Mouse (Mus musculus) embryonic facial prominence, embryonic 13.5 days (tissue): Measurements from ENCODE around the gene Gpam. TPM values are rescaled to one million over a fixed set of nuclear protein-coding genes. Genes with fewer than 3 reads are reported as not detected.

Experiments used
- ATAC-seq: fragments of 200-750 bp; cut with Nextera tagmentation; 2 replicates; pipeline ENCODE4 v1.8.0; 2017; ENCODE audit warnings: low read depth; ENCODE audit not compliant: insufficient number of reproducible peaks, insufficient read depth, low FRiP score, low TSS enrichment
- H3K27ac ChIP-seq: fragments of 300-500 bp; sonication (generic); 2 replicates; pipeline ENCODE4 v1.5.1; 2015; ENCODE audit warnings: moderate library complexity, mild to moderate bottlenecking, inconsistent platforms
- H3K27me3 ChIP-seq: fragments of 300-500 bp; sonication (generic); 2 replicates; pipeline ENCODE4 v1.6.1; 2015; ENCODE audit warnings: mild to moderate bottlenecking, inconsistent platforms
- H3K36me3 ChIP-seq: fragments of 300-500 bp; sonication (generic); 2 replicates; pipeline ENCODE4 v1.6.1; 2015; ENCODE audit warnings: mild to moderate bottlenecking, inconsistent platforms
- H3K4me1 ChIP-seq: fragments of 300-500 bp; sonication (generic); 2 replicates; pipeline ENCODE4 v1.6.1; 2015; ENCODE audit warnings: inconsistent platforms
- H3K4me2 ChIP-seq: fragments of 300-500 bp; sonication (generic); 2 replicates; pipeline ENCODE4 v1.6.1; 2015; ENCODE audit warnings: moderate library complexity, mild to moderate bottlenecking, inconsistent platforms
- H3K4me3 ChIP-seq: fragments of 300-500 bp; sonication (generic); 2 replicates; pipeline ENCODE4 v1.5.1; 2015; ENCODE audit warnings: mild to moderate bottlenecking, inconsistent platforms
- H3K9ac ChIP-seq: fragments of 300-500 bp; sonication (generic); 2 replicates; pipeline ENCODE4 v1.6.1; 2015; ENCODE audit warnings: mild to moderate bottlenecking, inconsistent platforms
- H3K9me3 ChIP-seq: fragments of 300-500 bp; sonication (generic); 2 replicates; pipeline ENCODE4 v1.6.1; 2016; ENCODE audit warnings: inconsistent platforms
- WGBS: fragments of 180-500 bp; shearing (Covaris S2); methylation state at CpG from one replicate; pipeline ENCODE4 v1.1.7; 2015; ENCODE audit warnings: mixed read lengths; 5-methylcytosine and 5-hydroxymethylcytosine counted together
- polyA plus RNA-seq: library from polyadenylated mRNA; unstranded; fragments of >200 nt; fragmentation: Nextera tagmentation; extraction: Ambion mirVana; gene quantifications from 2 replicates; pipeline ENCODE4 v1.2.1, GENCODE M21; 2015

Gpam gene
- polyA plus RNA-seq, 1 experiment from 2014 or later = 14.0 TPM

DNA sequence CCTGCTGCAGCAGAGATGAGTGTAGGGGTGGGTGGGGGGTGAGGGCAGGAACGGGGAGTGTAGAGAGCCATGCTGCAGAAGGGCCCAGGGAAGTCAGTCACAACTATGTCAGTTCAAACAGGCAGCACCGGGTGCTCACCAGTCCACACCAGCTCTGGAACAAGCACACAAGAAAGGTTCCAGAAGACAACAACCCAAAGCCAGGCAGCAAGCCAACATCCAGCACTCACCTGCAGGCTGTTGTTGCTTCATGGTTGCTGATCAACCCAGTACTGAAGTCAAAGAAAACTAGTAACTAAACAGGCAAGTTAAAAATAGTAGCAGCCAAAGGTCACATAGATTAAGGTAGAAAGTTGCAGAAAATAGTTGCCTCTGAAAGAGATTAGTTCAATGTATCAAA lies 7.5 kb downstream of the Gpam start:
- no peak for ATAC-seq
- Histone ChIP-seq H3K27ac (no peak overlapping the region), H3K4me3 (no peak overlapping the region), H3K4me1 (peaks cover 10% of the 10 kb centered on the region), H3K9me3 (no peaks in the 10 kb centered on the region), H3K36me3 (no peaks in the 10 kb centered on the region), H3K9ac (no peak overlapping the region), H3K27me3 (no peaks in the 10 kb centered on the region), H3K4me2 (no peak overlapping the region)
- WGBS = 60% methylated on average over 2 of the region's 2 CpGs

DNA sequence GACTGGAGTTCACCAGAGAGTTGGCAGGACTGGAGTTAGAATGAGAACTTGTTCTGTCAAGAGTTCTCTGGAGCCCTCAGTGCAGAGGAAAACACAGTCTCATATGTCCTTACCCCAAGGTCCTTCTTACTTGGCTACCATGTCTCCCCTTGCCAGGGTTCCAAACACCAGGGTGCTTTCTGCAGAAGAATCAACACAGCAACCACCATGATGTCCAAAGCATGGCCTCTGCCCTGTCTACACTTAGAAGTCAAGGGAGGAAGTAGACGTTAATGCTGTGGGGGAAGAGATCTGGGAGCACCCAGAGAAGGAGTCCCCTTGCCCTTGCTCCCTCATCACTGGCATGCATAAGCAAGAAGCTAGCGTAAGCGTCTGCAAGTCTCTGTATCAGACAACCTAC lies 9.0 kb downstream of the Gpam start:
- no peak for ATAC-seq
- no peaks in the 10 kb centered on the region for H3K9me3 ChIP-seq
- H3K36me3 ChIP-seq = no peaks in the 10 kb centered on the region
- no peak overlapping the region for H3K4me3 ChIP-seq
- WGBS = 81% methylated on average over 3 of the region's 3 CpGs
- H3K27me3 ChIP-seq = no peaks in the 10 kb centered on the region
- H3K27ac ChIP-seq = no peak overlapping the region
- peaks cover 13% of the 10 kb centered on the region for H3K4me1 ChIP-seq
- no peak overlapping the region for H3K4me2 ChIP-seq
- H3K9ac ChIP-seq = no peak overlapping the region

DNA sequence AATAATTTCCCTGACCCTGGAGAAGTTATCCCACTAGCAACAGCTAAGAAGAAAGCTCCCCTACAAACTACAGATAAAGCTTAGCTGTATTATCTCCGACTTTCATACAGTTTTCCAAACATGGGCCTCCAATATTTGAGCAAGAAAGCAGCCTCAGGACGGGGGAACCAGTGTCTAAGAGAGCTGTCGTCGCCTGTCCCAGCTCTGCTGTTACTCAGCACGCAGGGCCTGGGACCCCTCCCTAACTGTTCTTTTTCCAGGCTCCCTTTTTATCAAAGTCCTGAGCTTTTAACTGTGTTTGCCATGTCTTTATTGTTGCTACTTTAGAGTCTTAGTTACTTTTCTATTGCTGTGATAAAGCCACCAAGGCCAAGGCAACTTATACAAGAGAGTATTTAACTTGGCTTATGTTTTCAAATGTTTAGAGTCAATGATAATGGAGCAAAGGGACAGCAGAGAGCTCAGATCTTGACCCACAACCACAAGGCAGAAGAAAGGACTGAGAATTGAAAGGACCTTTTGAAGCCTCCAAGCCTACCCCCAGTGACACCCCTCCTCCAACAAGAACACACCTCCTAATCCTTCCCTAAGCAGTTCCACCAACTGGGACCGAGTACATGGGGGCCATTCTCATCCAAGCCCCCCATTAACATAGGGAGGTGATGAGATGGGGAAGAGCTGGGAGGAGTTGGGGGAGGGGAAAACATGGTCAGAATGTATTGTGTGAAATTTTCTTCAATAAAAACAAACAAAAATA lies 9.8 kb downstream of the Gpam start:
- Histone ChIP-seq H3K27me3 (no peaks in the 10 kb centered on the region), H3K4me1 (peaks cover 8% of the 10 kb centered on the region; the same call in 1 of the 2 replicates), H3K4me2 (no peak overlapping the region), H3K9me3 (no peaks in the 10 kb centered on the region), H3K9ac (no peak overlapping the region), H3K36me3 (no peaks in the 10 kb centered on the region), H3K4me3 (no peak overlapping the region), H3K27ac (no peak overlapping the region)
- ATAC-seq = no peak
- WGBS = 69% methylated on average over 6 of the region's 6 CpGs

DNA sequence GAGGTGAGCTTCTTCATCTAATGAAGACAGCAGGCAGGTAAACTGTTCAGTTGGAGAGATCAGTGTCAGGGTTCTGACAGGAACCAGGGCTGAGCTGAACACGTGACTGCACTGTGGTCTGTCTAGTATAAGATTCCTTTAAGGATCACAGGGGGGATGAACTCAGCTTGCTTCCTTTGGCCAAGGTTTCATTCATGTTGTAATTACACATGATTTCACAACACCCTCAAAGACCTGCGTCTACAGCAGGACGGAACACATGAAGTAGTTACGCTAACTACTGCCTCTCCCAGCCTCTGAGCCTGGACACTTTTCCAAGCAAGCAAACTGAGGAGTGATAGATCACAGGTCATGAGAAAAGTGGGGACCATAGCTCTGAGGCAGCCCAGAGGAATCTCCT lies 11.5 kb downstream of the Gpam start:
- H3K9me3 ChIP-seq = no peaks in the 10 kb centered on the region
- no peaks in the 10 kb centered on the region for H3K36me3 ChIP-seq
- ATAC-seq = no peak
- no peaks in the 10 kb centered on the region for H3K27me3 ChIP-seq
- no peak overlapping the region for H3K4me3 ChIP-seq
- H3K4me1 ChIP-seq = peaks cover 8% of the 10 kb centered on the region; the same call in 1 of the 2 replicates
- H3K9ac ChIP-seq = no peak overlapping the region
- H3K27ac ChIP-seq = no peak overlapping the region
- WGBS = 86% methylated on average over 4 of the region's 4 CpGs
- no peak overlapping the region for H3K4me2 ChIP-seq

DNA sequence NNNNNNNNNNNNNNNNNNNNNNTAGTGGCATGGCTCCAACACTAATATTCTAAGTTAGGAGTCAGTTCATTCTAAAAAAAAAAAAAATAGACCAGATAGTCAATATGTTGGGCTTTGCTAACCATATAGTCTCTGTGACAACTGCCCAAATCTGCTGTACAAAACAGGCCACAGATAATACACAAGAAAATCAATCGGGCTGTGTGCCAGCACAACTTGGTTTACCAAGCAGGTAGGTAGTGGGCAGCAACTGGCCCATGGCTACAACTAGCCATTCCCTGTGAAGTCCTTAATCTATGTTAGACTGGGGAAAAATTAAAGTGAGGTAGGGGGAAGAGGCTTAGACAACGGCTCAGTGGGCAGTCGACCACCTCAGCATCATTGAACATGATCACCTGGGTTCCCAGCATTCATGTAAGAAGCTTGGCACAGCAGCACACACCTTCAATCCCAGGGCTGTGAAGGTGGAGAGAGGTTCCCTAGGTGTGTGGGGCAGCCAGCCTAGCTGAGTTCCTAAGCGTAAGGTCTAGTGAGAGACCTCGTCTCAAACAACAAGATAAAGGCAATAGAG lies 12.1 kb downstream of the Gpam start:
- Histone ChIP-seq H3K9ac (no peak overlapping the region), H3K27me3 (no peaks in the 10 kb centered on the region), H3K4me3 (no peak overlapping the region), H3K4me1 (peaks cover 8% of the 10 kb centered on the region; the same call in 1 of the 2 replicates), H3K27ac (no peak overlapping the region), H3K4me2 (no peak overlapping the region), H3K36me3 (no peaks in the 10 kb centered on the region), H3K9me3 (no peaks in the 10 kb centered on the region)
- no peak for ATAC-seq
- 88% methylated on average over 5 of the region's 5 CpGs for WGBS

DNA sequence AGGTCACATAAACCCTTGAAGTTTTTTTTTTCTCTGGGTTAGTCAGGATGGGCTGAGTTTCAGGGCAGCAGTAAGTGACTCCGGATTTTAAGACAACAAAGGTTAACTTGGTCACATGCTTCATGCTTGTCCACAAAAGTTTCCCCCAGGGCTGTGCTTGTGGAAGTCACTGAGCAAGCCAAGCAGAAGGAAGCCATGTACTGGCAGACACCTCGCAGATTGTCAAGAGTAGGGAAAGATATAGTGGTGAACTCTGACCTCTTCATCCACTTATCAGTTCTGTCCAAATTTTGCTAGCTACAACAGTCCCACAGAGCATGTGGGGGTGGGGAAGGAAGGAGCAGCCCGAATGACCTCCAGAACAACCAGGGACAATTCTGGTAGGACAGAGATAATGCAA lies 19.1 kb downstream of the Gpam start:
- Histone ChIP-seq H3K4me3 (no peak overlapping the region), H3K9me3 (no peaks in the 10 kb centered on the region), H3K36me3 (no peaks in the 10 kb centered on the region), H3K27ac (no peak overlapping the region), H3K9ac (no peak overlapping the region), H3K4me2 (no peak overlapping the region), H3K4me1 (no peaks in the 10 kb centered on the region), H3K27me3 (no peaks in the 10 kb centered on the region; the same call in 1 of the 2 replicates)
- no peak for ATAC-seq
- WGBS = 57% methylated on average over 3 of the region's 3 CpGs

DNA sequence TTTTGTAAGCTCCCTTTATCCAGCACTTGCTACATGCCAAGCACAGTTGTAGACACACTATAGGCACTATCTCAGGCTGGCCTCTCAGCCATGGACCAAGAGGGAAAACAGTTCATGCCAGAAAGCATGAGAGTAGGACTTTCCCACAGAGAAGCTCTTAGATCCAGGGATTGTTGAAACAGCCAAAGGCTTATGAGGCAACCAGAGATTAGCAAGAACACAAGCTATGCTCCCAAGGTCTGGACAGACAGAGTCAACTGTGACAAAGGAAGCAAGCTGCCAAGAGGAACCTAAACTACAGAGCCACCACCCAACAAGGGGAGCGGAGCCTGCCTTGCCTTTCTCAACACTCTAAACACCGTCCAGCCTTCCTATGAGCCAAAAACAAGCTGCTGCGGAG lies 21.1 kb downstream of the Gpam start:
- Histone ChIP-seq H3K4me1 (no peaks in the 10 kb centered on the region), H3K4me2 (no peak overlapping the region), H3K9ac (no peak overlapping the region), H3K36me3 (no peaks in the 10 kb centered on the region), H3K27me3 (no peaks in the 10 kb centered on the region; the same call in 1 of the 2 replicates), H3K4me3 (no peak overlapping the region), H3K27ac (no peak overlapping the region), H3K9me3 (no peaks in the 10 kb centered on the region)
- 85% methylated on average over 3 of the region's 3 CpGs for WGBS
- ATAC-seq = no peak

DNA sequence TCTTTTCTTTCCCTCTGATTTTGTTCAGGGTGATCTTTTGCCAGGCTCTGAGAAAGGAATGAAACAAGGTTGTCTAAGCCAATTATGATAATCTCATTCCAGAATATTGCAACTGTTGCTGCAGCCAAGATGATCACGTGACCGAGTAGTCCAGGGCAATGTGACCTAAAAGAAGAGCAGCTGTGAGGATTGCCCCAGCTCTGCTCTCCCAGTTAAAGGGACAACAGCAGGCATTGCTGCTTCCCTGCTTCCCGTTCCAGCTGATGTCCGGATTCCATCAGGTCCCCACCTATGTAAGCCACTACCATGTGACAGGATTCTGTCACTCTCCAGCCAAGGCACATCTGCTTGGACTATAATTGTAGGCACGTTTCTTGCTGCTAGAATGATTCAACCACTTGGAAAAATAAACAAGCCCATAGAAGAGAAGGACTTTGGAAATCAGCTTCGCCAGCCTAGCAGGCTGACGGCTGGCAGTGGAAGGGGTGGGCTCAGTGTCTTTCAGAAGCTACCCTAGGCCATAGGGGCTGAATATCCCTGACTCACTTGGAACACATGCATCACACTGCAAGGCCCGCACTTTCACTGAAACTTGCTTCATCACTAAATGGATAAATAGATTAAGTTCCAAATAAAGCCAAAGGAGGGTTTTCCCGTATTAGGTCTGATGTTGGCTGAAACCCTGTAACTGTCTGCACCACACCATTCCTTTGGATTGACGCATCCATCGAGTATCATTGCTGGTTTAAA lies 23.8 kb downstream of the Gpam start:
- ATAC-seq = no peak
- 54% methylated on average over 11 of the region's 11 CpGs for WGBS

DNA sequence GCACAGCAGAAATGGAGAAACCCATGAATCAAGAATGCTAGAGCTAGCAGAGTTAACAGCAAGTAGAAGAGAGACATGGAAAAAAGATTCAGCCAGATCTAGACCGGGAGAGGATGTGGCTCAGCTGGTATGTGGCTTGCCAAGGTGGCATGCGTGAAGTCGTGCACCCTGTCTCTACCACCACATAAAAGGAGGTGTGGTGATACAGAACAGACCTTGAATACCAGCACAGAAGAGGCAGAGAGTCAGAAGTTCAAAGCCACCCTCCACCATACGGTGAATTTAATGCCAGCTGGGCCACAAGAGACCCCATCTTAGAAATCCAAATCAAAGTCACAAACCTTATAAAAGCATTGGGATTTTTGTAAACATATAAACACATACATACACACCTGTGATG lies 25.4 kb downstream of the Gpam start:
- Histone ChIP-seq H3K4me3 (no peak overlapping the region), H3K4me1 (peaks cover 18% of the 10 kb centered on the region), H3K36me3 (0 out of 2 replicates have a peak, but pooled peaks cover under 1% of the 10 kb centered on the region), H3K27me3 (no peaks in the 10 kb centered on the region), H3K27ac (no peak overlapping the region), H3K9me3 (no peaks in the 10 kb centered on the region), H3K9ac (no peak overlapping the region), H3K4me2 (no peak overlapping the region)
- ATAC-seq = no peak
- 82% methylated on average over 4 of the region's 4 CpGs for WGBS

More for the DNA sequence above, 23.8 kb downstream of the Gpam start:
- H3K4me3 ChIP-seq = no peak overlapping the region
- no peak overlapping the region for H3K9ac ChIP-seq
- H3K36me3 ChIP-seq = no peaks in the 10 kb centered on the region
- H3K27me3 ChIP-seq = no peaks in the 10 kb centered on the region
- no peak overlapping the region for H3K4me2 ChIP-seq
- no peak overlapping the region for H3K27ac ChIP-seq
- H3K4me1 ChIP-seq = peaks cover 10% of the 10 kb centered on the region
- no peaks in the 10 kb centered on the region for H3K9me3 ChIP-seq

DNA sequence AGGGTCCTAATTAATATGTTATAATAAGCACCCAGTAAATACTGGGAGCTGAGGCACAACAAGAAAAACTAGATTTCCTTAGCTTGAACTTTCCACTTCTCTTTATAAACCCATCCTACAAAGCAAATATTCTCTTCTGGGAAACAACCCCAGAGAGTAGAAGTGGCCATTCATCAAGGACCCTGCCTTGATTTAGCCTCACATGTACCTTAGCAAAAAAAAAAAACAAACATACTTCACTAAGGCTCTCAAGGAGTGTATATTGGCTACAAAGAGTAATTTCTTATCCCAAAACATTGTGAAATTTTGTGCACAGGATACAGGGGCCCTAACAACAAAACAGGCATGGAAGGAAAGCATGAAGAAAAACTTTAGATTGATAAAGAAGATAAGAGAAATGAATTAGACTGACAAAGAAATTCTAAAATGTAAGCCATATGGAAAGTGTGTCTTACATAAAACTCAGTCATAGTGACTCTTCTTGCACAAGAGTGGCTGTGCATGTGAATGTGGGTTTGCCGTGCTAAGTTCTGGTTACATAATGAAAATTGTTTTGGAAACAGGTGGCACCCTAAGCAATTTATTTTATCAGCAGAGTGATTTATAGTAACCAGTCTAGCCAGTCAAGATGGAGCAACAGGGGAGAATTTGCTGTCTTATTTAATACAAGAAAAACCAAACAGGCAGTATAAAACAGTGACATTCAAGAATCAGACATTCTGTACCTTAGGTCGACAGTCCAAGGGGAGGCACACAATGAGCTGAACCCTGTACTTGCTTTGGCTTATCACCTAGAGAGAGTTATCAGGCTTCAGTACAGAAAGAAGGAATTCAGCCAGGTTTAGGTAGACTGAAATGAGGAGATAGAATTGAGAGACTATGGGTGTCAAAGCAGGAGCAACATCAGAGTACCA lies 26.6 kb downstream of the Gpam start:
- H3K27ac ChIP-seq = no peak overlapping the region
- WGBS = 62% methylated on average over 2 of the region's 2 CpGs

More for the DNA sequence above, 26.6 kb downstream of the Gpam start:
- H3K9ac ChIP-seq = peak overlapping the region; percentile 94
- H3K4me3 ChIP-seq = peak overlapping the region; percentile 97
- H3K4me1 ChIP-seq = peaks cover 18% of the 10 kb centered on the region
- H3K36me3 ChIP-seq = peaks cover 11% of the 10 kb centered on the region
- no peak for ATAC-seq
- no peaks in the 10 kb centered on the region for H3K9me3 ChIP-seq
- peak overlapping the region; percentile 95 for H3K4me2 ChIP-seq
- H3K27me3 ChIP-seq = no peaks in the 10 kb centered on the region
